Mouse (Mus musculus): ENCODE results near the gene Ndufc2. TPM values are rescaled to one million over a fixed set of nuclear protein-coding genes. Genes with fewer than 3 reads are reported as not detected.
"Not testable (repeated sequence)": the region's sequence is repeated elsewhere in the genome, so short reads cannot be mapped to it uniquely, and the experiment has no call there.

Gene Ndufc2
- polyA plus RNA-seq, 1 experiment, result 124 TPM

DNA sequence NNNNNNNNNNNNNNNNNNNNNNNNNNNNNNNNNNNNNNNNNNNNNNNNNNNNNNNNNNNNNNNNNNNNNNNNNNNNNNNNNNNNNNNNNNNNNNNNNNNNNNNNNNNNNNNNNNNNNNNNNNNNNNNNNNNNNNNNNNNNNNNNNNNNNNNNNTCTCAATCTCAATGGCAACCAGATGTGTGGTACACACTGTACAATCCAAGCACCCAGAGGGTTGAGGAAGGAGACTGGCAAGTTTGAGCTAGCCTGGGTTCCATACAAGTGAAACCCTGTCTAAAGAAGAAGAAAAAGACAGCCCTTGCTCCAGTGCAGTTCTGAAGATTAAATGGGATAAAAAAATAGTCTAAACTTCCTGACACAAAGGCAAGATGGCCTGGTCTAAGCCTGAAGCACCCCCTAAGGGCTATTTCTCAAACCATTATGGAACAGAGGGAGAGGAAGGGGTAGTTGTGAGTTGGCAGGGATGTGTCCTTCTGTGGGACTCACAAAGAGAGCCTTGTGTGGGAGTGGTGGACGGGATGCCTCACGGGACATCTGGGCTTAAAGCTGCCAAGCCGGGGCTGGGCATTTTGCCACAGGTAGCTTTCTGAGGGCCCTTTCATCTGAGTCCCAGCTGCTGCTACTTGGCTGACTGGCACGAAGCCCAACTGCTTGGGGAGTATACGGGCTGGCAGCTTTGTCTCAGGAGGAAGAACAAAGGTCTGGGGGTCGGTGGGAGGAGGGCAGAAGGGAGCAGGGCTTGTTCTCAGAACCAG, 46.5 kb downstream of the Ndufc2 start:
- Histone ChIP-seq H3K27ac (ENCODE audit: insufficient read depth, low read length) (peak overlapping the region; percentile 10; the same call in 1 of the 2 replicates), H3K4me3 (ENCODE audit: insufficient read depth, low read length) (no peak overlapping the region), H3K4me1 (ENCODE audit: control insufficient read depth, insufficient read depth, low read length) (peaks cover 2% of the 10 kb centered on the region; the same call in 1 of the 2 replicates)
- TF ChIP-seq CTCF (IDR thresholded peaks at IDR 0.05; ENCODE audit: borderline replicate concordance, insufficient read depth, low read length) (no peak), POLR2A (IDR thresholded peaks at IDR 0.05; ENCODE audit: low read depth, low read length) (no peak)

DNA sequence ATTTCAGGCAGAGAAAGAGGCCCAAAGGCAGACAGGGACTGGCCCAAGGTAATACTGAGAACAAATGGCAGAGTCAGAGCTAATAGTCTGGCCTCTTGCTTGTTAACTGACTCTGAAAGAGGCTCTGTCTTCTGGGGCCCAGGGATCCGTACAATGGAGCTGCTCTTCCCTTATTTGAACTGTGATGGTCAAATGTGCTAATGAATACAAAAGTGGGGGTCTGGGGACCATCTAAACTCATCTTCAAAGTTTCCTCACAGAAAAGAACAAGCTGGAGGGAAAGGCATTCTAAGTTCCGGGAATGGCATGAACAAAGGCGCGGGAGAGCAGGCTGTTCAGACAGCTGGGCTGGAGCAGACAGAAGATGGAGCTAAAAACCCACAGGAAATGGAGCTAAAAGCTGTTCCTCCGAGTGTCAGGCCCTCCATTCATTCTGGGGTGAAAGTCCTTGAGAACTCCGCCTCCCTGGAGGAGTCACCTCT, 47.3 kb downstream of the Ndufc2 start:
- Histone ChIP-seq H3K27ac (ENCODE audit: insufficient read depth, low read length) (no peak overlapping the region; the same call in 1 of the 2 replicates), H3K4me1 (ENCODE audit: control insufficient read depth, insufficient read depth, low read length) (peaks cover 2% of the 10 kb centered on the region; the same call in 1 of the 2 replicates), H3K4me3 (ENCODE audit: insufficient read depth, low read length) (no peak overlapping the region)
- no peak for TF ChIP-seq POLR2A (IDR thresholded peaks at IDR 0.05; ENCODE audit: low read depth, low read length)
- no peak for TF ChIP-seq CTCF (IDR thresholded peaks at IDR 0.05; ENCODE audit: borderline replicate concordance, insufficient read depth, low read length)

DNA sequence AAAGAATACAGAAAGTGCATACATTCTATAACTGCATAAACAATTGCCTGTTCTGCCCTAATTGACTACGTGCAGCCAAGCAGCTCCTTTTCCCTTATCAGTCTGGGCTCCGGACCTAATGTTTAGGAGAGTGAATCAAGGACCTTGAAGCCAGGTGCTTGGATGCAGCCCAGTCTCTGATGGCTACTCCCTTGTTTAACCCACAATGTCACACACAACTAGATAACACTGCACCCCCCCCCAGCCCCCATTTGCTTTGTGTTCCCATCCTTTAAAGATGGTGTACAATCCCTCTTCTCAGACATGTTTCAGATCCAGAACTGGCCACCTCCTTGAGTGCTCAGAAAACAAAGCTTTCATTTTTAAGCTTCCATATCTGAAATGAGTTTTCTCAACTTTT, 51.2 kb downstream of the Ndufc2 start, which contains the start of gene Kctd14:
Kctd14 (plus strand) TSS at position 301 of the 400 bp plus-strand sequence.
- H3K4me1 ChIP-seq (ENCODE audit: control insufficient read depth, insufficient read depth, low read length); H3K27ac ChIP-seq (ENCODE audit: insufficient read depth, low read length); H3K4me3 ChIP-seq (ENCODE audit: insufficient read depth, low read length): not testable (repeated sequence)

DNA sequence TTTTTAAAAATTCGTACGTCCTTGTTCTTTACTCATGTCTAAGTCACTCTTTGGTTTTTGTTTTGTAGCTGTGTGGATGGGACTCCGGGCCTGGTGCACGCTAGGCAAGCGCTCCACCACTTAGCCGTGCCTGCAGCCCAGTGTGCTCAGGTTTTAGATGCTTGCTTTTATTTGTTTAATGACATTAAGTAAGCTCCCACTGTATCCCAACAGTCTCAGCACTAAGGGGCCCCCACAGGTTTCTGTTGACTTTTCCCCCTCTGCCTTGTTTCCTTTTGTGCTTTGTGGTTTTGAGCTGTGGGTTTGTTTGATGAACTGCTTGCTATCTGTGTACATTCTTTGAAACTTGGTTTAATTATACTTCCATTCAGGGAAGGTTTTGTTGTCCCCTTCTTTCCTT, 52.4 kb downstream of the Ndufc2 start:
- no peak overlapping the region for H3K27ac ChIP-seq (ENCODE audit: insufficient read depth, low read length)
- no peaks in the 10 kb centered on the region for H3K4me1 ChIP-seq (ENCODE audit: control insufficient read depth, insufficient read depth, low read length)
- no peak overlapping the region for H3K4me3 ChIP-seq (ENCODE audit: insufficient read depth, low read length)
- no peak for TF ChIP-seq CTCF (IDR thresholded peaks at IDR 0.05; ENCODE audit: borderline replicate concordance, insufficient read depth, low read length)
- TF ChIP-seq POLR2A (IDR thresholded peaks at IDR 0.05; ENCODE audit: low read depth, low read length), result no peak

DNA sequence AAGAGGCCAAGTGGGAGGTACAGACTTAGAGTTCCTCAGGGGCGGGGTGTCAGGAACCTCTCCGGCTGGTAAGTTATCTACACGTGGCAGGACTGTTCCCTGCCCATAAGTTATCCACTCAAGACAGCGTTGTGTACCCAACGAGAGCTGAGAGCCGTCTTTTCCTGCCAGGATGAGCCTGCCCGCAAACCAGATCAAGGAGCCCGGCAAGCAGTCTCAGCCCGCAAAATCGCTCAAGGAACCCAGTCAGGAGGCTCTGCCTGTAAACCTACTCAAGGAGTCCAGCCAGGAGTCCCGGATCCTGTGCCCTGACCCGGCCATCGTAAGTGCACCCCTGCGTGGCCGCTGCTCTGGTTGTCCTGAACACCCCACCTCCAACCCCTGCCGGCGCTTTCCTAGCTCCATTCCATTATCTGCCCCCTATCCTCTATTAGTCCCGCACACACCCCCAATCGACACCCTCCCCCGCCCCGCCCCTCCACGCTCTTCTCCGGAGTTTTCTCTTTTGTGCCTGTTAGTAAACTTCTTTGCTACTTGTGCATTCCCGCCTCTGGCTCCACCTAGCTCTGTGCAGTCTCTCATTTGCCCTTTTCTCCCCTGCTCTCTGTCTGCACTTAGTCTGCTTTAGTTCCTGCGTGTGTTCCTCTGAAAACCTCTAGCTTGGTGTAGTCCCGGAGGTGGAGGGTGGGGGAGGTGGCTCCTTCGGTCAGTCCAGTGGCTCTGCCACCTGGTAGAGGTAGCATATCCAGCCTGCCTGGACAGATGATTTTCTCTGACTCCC, 53.5 kb downstream of the Ndufc2 start:
- no peak overlapping the region for H3K27ac ChIP-seq (ENCODE audit: insufficient read depth, low read length)
- H3K4me3 ChIP-seq (ENCODE audit: insufficient read depth, low read length), result peak overlapping the region; percentile 32
- TF ChIP-seq CTCF (IDR thresholded peaks at IDR 0.05; ENCODE audit: borderline replicate concordance, insufficient read depth, low read length) (no peak), POLR2A (IDR thresholded peaks at IDR 0.05; ENCODE audit: low read depth, low read length) (no peak)

DNA sequence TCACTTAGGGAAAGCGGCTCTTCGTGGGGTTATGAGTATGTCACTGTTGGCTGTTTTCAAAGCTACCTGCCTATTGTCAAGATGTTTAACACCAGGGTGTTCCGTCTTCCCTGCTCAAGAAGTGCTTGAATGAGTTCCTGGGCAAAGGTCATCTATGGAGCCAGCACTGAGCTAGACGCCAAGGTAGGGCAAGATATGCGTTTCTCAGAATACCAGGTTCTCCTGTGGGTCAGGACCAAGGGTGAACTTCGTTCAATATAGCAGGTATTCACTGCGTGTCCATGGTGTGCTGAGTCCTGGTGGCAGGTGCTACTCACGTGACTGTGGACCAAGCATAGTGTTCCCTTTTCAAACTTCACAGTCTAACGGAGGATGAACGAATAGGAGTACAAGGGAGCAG, 55.0 kb downstream of the Ndufc2 start:
- Histone ChIP-seq H3K4me1 (ENCODE audit: control insufficient read depth, insufficient read depth, low read length) (no peaks in the 10 kb centered on the region), H3K4me3 (ENCODE audit: insufficient read depth, low read length) (no peak overlapping the region), H3K27ac (ENCODE audit: insufficient read depth, low read length) (no peak overlapping the region)
- TF ChIP-seq CTCF (IDR thresholded peaks at IDR 0.05; ENCODE audit: borderline replicate concordance, insufficient read depth, low read length), result no peak

More for the DNA sequence above, 53.5 kb downstream of the Ndufc2 start:
- H3K4me1 ChIP-seq (ENCODE audit: control insufficient read depth, insufficient read depth, low read length), result no peaks in the 10 kb centered on the region

DNA sequence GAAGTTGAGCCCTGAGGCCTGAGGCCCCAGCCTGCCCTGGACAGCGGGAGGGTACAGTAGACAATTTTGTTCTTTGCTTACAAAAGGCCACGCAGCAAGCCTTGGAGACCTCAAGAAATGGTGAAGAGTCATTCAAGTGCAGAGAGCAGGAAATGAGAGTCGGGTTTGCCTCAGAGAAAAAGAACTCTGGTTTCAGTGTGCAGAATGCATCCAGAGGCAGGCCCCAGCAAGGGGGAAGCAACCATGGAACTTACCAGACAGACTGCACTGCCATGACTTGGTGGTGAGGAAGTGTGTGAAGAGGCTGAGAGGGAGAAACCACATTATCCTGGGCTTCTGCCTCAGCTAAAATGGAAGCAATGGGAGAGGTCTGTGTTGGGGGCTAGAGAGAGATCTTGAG, 55.8 kb downstream of the Ndufc2 start:
- H3K4me3 ChIP-seq (ENCODE audit: insufficient read depth, low read length), result no peak overlapping the region
- TF ChIP-seq POLR2A (IDR thresholded peaks at IDR 0.05; ENCODE audit: low read depth, low read length), result no peak
- no peak for TF ChIP-seq CTCF (IDR thresholded peaks at IDR 0.05; ENCODE audit: borderline replicate concordance, insufficient read depth, low read length)
- H3K27ac ChIP-seq (ENCODE audit: insufficient read depth, low read length), result no peak overlapping the region
- no peaks in the 10 kb centered on the region for H3K4me1 ChIP-seq (ENCODE audit: control insufficient read depth, insufficient read depth, low read length)

Other genes starting within 250 kb of the Ndufc2 start
- gene Usp35, start 68.0 kb upstream of the Ndufc2 start, polyA plus RNA-seq (2011; ENCODE audit: insufficient read length, low read depth, missing spikeins), result 5.0 and 5.4 TPM in 2 replicates
- 3.9 and 4.8 TPM in 2 replicates for gene Kctd21, start 67.7 kb upstream of the Ndufc2 start, polyA plus RNA-seq (2011; ENCODE audit: insufficient read length, low read depth, missing spikeins)
- gene Alg8, start 28.4 kb upstream of the Ndufc2 start, polyA plus RNA-seq (2011; ENCODE audit: insufficient read length, low read depth, missing spikeins), result 48.7 and 62.1 TPM in 2 replicates
- not detected in 2 replicates for gene Thrsp, start 17.7 kb downstream of the Ndufc2 start, polyA plus RNA-seq (2011; ENCODE audit: insufficient read length, low read depth, missing spikeins)
- 0.70 TPM in 1 of 2 replicates, not detected in the other for gene Kctd14, start 51.3 kb downstream of the Ndufc2 start, polyA plus RNA-seq (2011; ENCODE audit: insufficient read length, low read depth, missing spikeins)
- gene Ints4, start 81.0 kb downstream of the Ndufc2 start, polyA plus RNA-seq (2011; ENCODE audit: insufficient read length, low read depth, missing spikeins), result 28.4 and 39.0 TPM in 2 replicates
- gene Aamdc, start 179.5 kb downstream of the Ndufc2 start, polyA plus RNA-seq (2011; ENCODE audit: insufficient read length, low read depth, missing spikeins), result 21.9 and 22.2 TPM in 2 replicates
- gene Rsf1, start 179.9 kb downstream of the Ndufc2 start, polyA plus RNA-seq (2011; ENCODE audit: insufficient read length, low read depth, missing spikeins), result 24.2 and 26.2 TPM in 2 replicates

All from embryonic fibroblast, embryonic 13.5 days (primary cell).